Mouse (Mus musculus): Measurements from ENCODE around the gene Nxnl2.
A peak's percentile ranks its signal among the peaks of the same experiment; 100 is the strongest.

Gene Nxnl2

DNA sequence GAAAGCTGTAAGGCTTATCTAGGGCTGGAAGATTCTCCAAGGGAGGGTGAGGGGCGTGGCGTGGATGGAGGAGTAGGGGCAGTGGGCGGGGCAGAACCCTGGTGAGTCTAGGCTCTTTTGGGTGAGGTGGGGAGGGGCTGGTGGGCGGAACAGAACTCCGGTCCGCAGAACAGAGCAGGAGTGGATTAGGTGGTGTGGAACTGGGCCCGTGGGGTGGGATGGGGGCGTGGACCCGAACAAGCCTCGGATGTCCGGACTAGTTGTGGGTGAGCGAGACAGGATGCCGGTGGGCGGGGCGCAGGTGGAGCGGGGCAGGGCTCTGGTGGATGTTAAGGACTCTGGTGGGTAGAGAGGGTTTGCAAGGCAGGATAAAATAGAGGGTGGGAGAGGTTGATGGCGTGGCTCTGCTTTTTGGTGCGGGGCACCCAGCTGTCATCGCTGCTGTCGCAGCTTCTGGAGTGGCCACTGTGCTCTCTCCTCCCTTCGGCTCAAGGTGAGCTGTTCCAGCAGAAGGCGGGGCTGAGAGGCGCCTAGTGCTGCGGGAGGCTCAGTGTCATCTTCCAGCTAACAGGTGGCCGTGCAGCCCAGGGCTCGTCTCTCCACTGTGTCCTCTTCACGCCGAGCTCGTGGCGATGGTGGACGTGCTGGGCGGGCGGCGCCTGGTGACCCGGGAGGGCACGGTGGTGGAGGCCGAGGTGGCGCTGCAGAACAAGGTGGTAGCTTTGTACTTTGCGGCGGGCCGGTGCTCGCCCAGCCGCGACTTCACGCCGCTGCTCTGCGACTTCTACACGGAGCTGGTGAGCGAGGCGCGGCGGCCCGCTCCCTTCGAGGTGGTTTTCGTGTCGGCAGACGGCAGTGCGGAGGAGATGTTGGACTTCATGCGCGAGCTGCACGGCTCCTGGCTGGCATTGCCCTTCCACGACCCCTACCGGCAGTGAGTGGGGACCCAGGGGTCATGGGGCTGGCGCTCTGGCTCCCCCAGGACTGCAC, at the start of gene Nxnl2:
TSS of gene Nxnl2 (plus strand) at position 332 of the 990 bp plus-strand sequence.
- peak; percentile 59 to 81 for DNase-seq (ENCODE audit: low spot score in 2 of 2)

DNA sequence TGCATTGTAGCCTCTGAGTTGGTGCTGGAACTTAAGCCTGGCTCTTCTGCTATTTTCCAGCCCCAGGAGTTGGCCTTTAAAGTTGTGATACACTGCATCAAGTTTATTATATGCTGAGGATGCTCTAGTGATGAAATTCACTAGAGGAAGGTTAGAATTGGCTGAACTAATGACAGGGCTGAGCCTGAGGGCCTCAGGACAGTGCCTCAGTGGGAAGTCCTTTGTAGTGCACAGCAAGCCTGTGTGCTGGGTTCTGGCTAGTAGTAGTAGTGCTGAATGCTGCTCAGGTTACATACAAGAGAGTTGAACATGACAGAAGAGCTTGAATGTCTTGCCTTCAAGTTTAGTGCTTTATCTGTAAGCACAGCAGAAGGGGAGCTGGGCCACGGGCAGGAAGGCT, 48.9 kb upstream of the Nxnl2 start:
- DNase-seq (ENCODE audit: low spot score in 2 of 2) = no peak

DNA sequence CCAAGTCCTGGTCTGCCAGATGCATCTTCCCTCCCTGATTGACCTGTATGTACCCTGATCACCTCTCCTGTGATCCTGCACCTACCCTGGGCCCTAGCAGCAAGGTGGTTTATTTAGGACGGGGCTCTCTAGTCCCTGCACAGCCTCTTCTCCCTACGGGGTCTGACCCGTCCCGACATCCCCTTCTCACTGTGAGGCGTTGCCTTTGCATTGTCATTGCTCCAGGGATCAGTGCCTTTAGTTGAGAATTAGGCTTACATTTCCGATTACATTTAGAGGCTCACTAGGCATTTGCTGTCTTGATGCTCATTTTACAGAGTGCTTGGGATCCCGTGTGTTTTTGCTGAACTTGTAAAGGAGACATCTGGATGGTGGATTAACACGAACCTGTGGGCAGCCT, 48.1 kb upstream of the Nxnl2 start:
- no peak for DNase-seq (ENCODE audit: low spot score in 2 of 2)

DNA sequence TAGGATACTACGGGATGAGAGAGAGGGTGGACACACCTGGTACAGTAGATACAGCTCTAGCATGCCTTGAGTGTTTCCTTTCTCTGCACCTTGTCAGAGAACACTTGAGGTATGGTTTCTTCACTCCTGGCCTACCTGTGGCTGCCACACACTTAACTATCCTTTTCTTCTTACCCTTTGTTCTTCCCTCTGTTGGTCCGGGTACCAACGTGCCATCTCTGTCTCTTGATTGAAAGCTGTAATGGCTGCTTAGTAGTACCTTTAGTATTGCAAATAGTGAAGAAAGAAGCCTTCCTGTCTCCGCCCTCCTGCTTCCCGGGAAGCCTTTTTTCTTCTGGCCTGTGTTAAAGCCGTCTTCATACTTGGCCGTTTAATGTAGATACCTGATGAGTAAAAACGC, 45.5 kb upstream of the Nxnl2 start:
- DNase-seq (ENCODE audit: low spot score in 2 of 2) = no peak

DNA sequence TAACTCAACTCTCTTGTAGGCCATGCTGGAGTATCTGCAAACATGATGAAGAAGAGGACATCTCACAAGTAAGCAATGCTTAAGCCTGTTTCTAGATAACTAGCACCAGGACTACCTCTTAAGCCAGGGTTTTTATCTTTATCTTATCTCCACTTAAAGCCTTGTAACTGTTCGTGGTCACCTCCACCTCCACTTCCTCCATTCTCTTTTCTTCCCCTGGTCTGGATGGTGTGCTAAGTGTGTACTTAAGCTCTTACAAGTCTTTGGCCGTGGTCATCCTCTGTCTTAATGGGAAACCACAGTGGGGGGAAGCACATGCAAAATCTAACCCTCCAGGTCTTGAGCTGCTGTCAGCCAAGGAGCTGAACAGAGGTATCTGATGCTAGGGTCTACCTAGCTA, 42.9 kb upstream of the Nxnl2 start:
- DNase-seq (ENCODE audit: low spot score in 2 of 2) = no peak

DNA sequence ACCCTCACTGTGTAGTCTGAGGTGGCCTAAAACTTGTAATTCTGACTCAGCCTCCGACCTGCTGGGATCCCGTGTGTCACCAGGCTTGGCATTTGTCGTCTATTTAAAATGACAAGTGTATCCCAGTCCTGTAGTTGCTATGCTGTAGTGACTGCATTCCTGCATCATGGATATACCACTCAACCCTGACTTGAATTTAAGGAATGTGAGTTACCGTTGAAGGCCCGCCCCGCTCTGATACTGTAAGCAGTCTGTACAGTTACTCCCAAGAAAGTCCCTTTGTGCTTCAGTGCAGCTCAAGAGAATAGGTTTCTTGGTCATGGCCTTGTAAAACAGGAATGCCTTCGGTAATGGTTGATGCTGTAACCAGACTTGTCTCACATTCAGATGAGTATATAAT, 42.4 kb upstream of the Nxnl2 start:
- DNase-seq (ENCODE audit: low spot score in 2 of 2) = no peak

DNA sequence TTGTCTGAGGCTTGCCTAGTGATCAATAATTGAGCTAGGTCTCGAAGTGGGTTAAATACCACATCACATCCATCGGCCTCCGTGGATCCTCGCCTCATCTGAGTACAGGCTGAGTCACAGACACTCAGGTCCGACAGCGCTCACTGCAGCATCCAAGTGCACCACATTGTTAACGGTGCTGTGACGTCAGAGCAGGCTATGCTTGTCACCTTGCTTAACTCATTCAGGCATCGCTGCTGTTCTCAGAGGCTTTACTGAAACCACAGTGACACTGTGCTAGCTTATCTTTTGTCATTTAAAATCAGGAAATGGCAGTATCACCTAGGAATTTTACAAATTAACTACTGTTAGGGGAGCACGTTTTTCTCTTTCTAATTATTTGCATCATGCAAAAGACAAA, 39.6 kb upstream of the Nxnl2 start:
- DNase-seq (ENCODE audit: low spot score in 2 of 2) = no peak

DNA sequence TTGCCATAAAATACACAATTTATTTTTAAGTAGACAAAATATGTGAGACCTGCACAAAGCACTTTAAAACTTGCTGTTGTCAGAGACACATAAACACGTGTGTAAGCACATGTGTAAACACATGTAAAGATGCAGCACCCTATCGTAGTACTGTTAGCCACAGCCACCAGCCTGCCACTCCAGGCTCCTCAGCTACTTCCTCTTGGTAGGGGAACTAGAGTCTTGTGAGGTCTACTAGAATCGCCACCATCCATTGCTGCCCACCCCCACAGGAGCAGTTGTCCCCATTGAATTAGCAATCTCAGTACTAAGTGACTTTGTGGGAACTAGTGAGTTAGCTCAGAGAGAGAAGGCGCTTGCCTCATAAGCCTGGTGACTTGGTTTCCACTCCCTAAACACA, 34.5 kb upstream of the Nxnl2 start:
- DNase-seq (ENCODE audit: low spot score in 2 of 2) = no peak

DNA sequence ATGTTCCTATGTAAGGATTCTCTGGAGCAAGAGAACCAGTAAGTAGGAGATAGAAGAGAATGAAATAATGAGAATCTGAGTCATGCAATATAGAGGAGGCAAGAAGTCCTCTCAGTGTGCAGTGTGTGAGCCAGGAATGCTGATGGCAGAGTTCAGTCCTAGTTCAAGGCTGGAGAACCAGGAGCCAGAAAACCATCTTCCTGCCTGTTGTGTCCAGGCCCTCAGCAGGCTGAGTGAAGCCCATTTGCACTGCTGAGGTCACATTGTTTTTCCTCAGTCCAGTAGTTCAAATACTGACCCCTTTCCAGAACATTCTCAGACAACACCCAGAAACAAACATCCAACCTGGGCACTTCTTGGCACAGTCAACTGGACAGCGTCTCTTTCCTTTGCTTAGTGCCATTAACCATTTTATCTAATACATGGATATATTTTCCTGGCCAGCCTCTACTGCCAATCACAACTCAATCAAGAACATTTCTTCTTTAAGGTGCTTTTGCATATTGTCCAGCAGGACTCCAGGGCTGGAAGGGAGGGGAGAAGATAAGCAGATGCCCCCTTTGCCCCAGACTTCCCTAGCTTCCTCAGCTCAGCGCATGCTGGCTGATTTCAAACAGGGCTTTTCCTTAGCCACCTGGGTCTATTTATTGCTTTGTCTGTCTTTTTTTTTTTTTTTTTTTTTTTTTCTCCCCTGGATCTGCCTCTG, 33.7 kb upstream of the Nxnl2 start:
- no peak for DNase-seq (ENCODE audit: low spot score in 2 of 2)

DNA sequence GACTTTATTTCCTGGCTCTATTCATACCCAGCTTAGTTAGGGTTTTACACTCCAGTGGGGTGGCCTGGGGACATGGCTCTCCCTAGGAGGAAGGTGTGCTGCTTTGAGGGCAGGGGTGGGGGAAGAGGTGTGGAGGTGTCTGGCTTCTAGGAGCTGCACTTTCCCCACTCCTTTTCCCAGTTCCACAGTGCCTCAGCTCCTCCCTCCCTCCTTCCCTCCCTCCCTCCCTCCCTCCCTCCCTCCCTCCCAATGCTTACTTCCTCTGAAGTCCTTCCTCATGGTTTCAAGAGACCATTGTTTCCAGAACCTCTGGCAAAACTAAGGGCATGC, 33.2 kb upstream of the Nxnl2 start:
- no peak for DNase-seq (ENCODE audit: low spot score in 2 of 2)

DNA sequence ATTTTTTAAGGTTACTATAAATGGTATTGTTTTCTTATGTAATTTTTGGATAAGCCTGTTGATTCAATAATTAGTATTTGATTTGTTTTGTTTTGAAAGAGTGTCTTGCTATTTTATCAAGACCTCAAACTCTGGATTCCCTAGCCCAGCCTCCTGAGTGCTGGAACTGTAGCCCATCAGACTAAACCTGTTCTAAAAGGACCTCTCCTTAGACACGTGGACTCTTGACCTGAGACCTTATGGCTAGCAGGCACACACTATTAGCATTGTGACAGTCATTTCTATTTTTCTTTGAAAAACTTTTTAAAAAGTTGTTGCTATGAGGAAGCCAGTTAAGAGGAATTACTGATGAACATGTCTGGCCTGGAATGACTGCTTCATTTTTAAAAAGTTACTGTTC, 23.7 kb upstream of the Nxnl2 start:
- no peak for DNase-seq (ENCODE audit: low spot score in 2 of 2)

DNA sequence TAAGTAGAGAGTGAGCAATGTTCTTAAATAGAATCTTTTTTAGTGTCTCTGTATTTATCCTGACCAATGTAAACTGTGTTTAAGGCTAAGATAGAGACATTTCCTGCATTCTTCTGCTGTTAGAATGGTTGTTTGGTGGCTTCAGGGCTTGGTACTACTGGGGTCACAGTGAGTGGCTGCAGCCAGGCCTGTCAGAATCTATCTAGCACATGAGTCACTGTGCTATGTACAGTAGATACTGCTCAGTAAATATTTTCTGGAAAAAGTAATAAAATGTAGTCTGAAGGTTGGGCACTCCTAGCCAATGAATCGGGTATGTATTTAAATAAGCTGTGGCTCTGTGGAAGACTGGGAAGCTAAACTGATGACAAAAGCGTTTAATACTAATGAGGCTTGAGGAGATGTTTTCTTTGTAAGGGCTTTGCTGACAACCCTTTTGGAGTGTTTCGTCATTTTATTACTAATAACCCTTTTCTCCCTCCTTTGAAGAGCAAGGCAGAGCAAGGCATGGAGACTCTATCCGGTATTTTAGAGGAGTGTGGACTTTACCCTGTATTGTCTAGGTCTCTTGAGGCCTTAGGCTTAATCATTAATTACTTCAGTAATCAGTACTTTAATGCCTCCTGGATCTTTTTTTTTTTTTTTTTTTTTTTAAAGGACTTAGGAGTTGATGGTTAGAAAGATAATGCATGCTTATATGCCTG, 17.7 kb upstream of the Nxnl2 start:
- no peak for DNase-seq (ENCODE audit: low spot score in 2 of 2)

DNA sequence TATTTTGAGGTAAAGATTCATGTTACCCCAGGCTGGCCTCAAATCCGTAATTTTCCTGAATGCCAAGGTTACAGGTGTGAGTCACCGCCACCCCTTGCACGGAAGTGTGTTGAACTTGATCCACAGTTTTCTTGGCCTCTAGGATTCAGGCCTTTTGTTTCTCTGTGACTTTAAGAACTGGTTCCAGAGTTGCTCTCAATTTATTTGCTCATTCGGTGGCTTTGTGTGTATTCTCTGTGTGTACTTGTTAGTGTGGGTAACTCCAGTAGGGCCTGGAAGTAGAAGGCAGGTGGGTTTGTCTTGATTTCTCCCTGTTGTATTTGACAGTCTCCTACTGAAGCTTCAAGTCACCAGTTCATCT, 17.2 kb upstream of the Nxnl2 start:
- DNase-seq (ENCODE audit: low spot score in 2 of 2) = no peak

DNA sequence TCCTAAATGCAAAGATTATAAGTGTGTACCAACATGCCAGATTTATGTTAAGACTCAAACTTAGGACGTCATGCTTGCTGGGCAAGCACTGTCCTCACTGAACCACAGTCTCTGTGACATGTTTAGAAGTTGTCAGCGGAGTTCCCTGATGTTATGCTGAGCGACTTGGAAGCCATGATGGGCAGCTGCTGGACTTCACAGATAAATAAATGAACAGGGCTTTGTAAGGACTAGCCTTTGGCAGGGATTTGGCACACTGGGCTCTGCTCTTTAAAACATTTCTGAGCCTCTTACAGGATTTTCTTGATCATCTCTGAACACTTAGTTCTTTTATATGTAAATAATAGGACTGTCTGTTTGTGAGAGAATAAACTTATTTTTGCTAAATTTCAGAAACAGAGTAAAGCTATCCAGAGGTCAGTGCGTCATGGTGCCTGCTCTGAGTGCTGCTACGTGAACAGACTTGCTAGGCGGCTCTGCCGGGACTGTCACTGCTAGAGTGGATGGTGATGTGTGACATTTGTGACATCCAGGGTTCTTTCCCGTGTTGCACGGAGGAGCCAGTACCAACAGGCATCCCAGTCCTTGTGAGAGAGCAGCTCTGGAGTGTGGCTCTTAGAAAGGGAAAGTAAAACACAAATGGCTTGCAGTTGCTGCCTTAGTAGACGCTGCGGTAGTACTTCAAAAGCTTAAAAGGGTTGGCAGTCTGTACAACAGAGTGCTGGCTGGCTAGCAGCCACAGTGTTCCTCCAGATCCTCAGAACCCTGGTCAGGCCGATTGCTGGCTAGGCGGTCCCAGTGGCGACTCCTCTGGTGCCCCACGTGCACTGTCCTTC, 15.4 kb upstream of the Nxnl2 start:
- no peak for DNase-seq (ENCODE audit: low spot score in 2 of 2)

DNA sequence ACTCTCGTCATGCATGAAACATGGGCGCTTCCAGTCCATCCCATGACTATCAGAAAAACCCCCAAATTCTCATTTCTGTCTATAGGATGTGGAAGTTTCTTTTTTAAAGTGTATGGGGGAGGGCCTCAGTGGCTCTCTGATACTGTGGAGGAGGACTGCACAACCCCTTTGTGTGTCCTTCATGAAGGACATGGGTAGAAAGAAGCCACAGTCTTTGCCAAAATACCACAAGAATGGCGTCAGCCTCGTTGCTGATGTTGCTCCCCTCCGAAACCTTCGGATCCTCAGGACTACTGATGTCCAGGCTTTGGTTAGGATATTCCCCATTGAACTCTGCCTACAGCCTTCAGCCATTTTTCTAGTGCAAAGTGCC, 14.8 kb upstream of the Nxnl2 start:
- DNase-seq (ENCODE audit: low spot score in 2 of 2) = no peak

DNA sequence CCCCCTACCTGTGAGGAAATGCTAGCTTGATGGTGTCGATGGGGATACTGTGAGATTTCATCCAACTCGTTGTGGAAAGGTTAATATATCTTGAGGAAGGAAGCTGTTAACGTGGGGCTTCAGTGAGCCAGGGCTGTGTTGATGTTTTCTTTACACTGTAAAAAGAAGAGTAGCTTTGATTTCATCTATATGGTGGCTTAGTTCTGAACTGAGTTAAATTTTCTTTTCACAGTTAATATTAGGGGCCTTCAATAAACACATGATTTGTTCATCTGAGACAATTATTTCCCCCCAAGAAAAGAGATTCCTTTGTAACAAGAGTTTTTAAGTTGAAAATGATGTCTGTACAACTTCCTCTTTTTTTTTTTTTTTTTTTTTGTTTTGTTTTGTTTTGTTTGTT, 13.5 kb upstream of the Nxnl2 start:
- no peak for DNase-seq (ENCODE audit: low spot score in 2 of 2)

DNA sequence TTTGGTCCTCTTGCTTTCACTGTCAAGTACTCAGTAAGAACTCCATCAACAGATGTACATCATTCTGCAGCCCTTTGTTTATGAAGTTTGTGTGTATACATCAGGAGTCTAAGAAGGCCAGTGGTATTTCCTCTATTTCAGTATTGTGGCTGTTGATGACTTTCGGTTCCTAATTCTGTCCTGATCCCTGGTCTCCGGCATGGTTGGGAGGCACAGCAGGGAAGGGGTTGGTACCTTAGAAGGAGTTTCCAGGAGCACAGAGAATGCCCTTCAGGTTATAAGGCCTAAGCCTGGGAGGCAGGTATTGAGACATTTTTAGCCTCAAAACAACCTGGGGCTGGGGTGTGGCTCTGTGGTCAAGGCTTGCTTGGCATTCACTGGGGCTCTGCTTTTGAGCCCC, 9.2 kb upstream of the Nxnl2 start:
- no peak for DNase-seq (ENCODE audit: low spot score in 2 of 2)

DNA sequence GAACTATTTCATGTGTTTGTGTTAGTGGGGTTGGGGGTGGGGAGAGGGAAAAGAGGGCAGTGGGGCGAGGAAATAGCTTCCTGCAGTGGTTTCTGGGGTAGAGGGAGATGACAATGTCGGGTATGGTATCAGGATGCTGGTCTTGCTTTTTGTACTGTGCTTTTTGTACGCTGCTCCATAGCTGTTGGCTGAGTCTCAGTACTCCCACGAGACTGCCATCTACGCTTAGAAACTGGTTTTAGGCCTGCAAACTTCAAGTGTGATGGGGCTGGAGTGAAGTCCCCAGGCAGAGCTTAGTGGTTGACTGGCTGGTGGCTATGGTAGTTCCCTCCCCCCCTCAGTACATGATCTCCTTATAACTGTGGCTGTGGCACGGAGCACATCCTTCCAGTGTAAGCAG, 8.6 kb upstream of the Nxnl2 start:
- DNase-seq (ENCODE audit: low spot score in 2 of 2) = no peak

DNA sequence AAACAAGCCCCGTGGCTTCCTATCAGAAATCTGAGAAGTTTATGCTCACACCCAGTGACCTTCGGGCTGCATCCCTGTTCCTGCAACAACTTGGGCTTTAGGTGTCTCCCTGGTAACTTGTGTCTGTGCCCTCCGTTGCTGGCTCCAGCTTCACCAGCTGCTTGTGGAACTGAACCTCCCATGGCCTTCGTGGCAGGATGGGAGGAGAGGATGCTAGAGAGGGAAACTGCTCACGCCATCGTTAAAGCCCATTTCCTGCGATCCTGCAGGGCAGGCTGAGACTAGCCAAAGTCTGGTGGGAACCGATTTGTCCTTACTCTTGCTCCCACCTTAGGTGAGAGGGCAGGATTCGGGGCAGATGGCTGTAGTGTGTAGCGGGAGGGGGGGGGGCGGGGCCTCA, 4.1 kb upstream of the Nxnl2 start:
- no peak for DNase-seq (ENCODE audit: low spot score in 2 of 2)

DNA sequence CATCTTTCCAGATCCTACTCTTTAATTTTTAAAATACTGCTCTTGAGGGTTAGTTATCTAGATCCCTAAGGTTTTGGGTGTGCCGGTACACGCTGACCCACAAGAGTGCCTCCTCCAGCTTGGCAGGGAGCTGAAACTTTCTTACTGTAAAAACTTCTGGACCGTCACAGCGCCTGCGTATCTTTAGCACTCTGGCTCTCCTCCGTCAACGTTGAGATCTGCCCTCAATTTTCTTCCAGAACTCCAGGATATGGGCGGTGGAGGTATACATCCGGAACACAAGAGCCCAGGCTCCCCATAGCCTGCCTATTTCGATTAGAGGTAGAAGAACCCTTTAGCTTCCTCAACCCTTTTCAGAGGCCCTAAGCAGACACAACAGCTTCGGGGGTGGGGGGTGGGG, 607 bp upstream of the Nxnl2 start:
- DNase-seq (ENCODE audit: low spot score in 2 of 2) = no peak

DNA sequence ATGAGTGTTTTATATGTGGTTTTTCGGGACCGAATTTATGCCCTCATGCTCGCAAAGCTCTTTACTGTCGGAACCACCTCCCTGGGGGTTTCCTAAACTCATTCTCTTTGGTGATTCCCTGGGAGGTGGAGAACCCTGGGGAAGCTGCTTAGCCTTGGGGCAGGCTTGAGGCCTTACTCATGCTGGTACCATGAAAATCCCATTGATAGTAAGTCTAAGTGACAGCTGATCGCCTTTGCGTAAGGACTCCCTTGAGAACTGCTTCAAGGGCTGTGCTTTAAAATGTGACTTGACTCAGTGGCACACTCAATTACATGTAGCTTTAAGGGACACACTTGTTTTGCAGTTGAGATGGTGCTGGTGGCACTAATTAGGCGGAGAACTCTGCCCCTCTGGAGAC, 1.8 kb downstream of the Nxnl2 start:
- no peak for DNase-seq (ENCODE audit: low spot score in 2 of 2)

DNA sequence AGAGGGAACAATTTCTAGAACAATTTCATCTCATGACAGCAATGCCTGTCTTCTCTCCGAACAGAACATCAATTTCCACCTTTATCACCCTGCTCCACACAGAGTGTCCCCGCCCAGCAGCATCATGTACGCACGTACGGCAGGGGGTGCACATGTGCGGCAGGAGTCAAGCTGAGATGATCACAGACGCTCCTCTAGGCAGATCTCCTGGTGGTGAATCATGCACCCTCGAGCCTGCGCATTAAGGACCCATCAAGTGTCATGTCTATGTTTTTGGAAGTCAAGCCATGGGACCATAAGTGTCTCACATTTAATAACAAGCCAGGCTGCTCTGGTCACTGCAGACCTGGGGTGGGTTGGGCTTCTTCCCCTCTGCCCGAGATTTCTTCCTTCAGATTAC, 8.1 kb downstream of the Nxnl2 start:
- DNase-seq (ENCODE audit: low spot score in 2 of 2) = no peak
